Mouse (Mus musculus) liver, embryonic 14.5 days (tissue): ENCODE measurements around the gene Cdkn2aipnl.

Source experiments
- CTCF ChIP-seq: IDR thresholded peaks from 2 replicates; pipeline ENCODE4 v1.5.1; 2016; ENCODE audit warnings: antibody characterized with exemption, low read depth, control low read depth
- EP300 ChIP-seq: IDR thresholded peaks from 2 replicates; pipeline ENCODE4 v1.6.1; 2016; ENCODE audit warnings: antibody characterized with exemption, low read depth

DNA sequence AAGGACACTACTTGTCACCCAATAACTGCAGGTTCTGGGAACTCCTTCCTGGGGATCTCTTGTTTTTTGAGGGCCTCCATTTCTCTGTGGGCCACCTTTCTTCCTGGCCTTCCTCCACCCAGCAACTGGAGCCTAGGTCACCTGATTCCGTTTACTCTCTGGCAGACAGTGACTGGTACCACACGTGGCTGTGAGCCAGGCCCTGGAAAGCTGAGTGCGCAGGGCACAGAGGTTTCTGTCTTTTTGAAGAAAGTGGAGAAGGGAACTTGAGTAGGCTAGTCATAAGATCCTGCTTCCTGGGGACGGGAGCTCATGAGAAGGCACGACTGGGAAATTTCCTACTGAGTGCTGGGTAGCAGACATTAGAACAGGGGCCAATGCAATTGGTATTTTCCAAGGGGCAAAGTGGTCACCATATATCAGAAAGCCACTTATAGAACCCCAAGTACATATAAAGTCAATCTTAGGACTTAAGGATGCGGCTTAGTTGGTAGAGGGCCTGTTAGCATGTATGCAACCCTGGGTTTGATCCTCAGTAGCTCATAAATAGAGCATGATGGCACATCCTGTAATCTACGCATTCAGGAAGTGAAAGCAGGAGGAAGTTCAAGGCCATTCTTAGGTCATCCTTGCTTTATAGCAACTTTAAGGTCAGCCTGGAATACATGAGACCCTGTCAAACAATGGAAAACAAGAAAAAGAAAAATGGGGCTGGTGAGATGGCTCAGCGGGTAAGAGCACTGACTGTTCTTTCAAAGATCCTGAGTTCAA, 45.9 kb upstream of the Cdkn2aipnl start:
- TF ChIP-seq CTCF (no peak), EP300 (no peak)
